Mouse (Mus musculus) forelimb bud, embryonic 11.5 days (tissue): ENCODE measurements around the gene Eif3j1.
"Not testable (repeated sequence)": the region's sequence is repeated elsewhere in the genome, so short reads cannot be mapped to it uniquely, and the experiment has no call there.

Source experiments
- DNase-seq: peaks from one replicate; pipeline ENCODE4 v3.0.0-alpha.2; 2012; ENCODE audit warnings: low read depth, low spot score

Gene Eif3j1

GRCm38 (mm10) chr2:122027862-122028755, at the start of gene Eif3j1:
Gene Eif3j1 (plus strand): TSS chr2:122028546.
- peak; percentile 85 for DNase-seq

GRCm38 (mm10) chr2:121995738-121996137, 32.6 kb upstream of the Eif3j1 start:
- DNase-seq: no peak

GRCm38 (mm10) chr2:122008832-122009231, 19.5 kb upstream of the Eif3j1 start:
- peak; percentile 38 for DNase-seq

GRCm38 (mm10) chr2:122011441-122011840, 16.9 kb upstream of the Eif3j1 start:
- DNase-seq: no peak

- no peak for DNase-seq
Observed at GRCm38 (mm10) chr2:122018705-122019104, 9.6 kb upstream of the Eif3j1 start.

GRCm38 (mm10) chr2:122022284-122022683, 6.1 kb upstream of the Eif3j1 start:
- no peak for DNase-seq

- not testable (repeated sequence) for DNase-seq
Observed at GRCm38 (mm10) chr2:122027091-122027490, 1.3 kb upstream of the Eif3j1 start.

- DNase-seq: peak; percentile 11
Observed at GRCm38 (mm10) chr2:122028756-122029700, 682 bp downstream of the Eif3j1 start.

GRCm38 (mm10) chr2:122031970-122032369, 3.6 kb downstream of the Eif3j1 start:
- DNase-seq: no peak

GRCm38 (mm10) chr2:122036064-122036463, 7.7 kb downstream of the Eif3j1 start:
- DNase-seq: no peak

- no peak for DNase-seq
Observed at GRCm38 (mm10) chr2:122043926-122044325, 15.6 kb downstream of the Eif3j1 start.

GRCm38 (mm10) chr2:122059365-122060115, 31.2 kb downstream of the Eif3j1 start:
- no peak for DNase-seq

- no peak for DNase-seq
Observed at GRCm38 (mm10) chr2:122065200-122065969, 37.0 kb downstream of the Eif3j1 start.

- no peak for DNase-seq
Observed at GRCm38 (mm10) chr2:122066241-122066640, 37.9 kb downstream of the Eif3j1 start.

GRCm38 (mm10) chr2:122069144-122069912, 41.0 kb downstream of the Eif3j1 start:
- DNase-seq: no peak

- peak; percentile 49 for DNase-seq
Observed at GRCm38 (mm10) chr2:122069922-122070321, 41.6 kb downstream of the Eif3j1 start.

GRCm38 (mm10) chr2:122081728-122082456, 53.5 kb downstream of the Eif3j1 start:
- DNase-seq: peak; percentile 62

GRCm38 (mm10) chr2:122086446-122086845, 58.1 kb downstream of the Eif3j1 start:
- no peak for DNase-seq

GRCm38 (mm10) chr2:122093844-122094243, 65.5 kb downstream of the Eif3j1 start:
- no peak for DNase-seq
